Mouse (Mus musculus) left cerebral cortex, adult 9 months (tissue): ENCODE measurements around the gene Plppr2.

Experiments
- DNase-seq, 2 experiments: peaks; one replicate each; pipeline ENCODE4 v3.0.0; 2022; ENCODE audit warnings: low spot score in 2 of 2

Plppr2 gene

GRCm38 (mm10) chr9:21936692-21937570 is at the start of gene Plppr2:
TSS of gene Plppr2 (plus strand) at chr9:21937033.
- DNase-seq: peak; percentile 94 to 98

- no peak for DNase-seq
Measured at GRCm38 (mm10) chr9:21889229-21889628, 47.6 kb upstream of the Plppr2 start.

- peak; percentile 55 to 79 for DNase-seq
Measured at GRCm38 (mm10) chr9:21901223-21901820, 35.5 kb upstream of the Plppr2 start.

- no peak for DNase-seq
Measured at GRCm38 (mm10) chr9:21904031-21904430, 32.8 kb upstream of the Plppr2 start.

- DNase-seq: no peak
Measured at GRCm38 (mm10) chr9:21908216-21908615, 28.6 kb upstream of the Plppr2 start.

- no peak for DNase-seq
Measured at GRCm38 (mm10) chr9:21909474-21910223, 27.2 kb upstream of the Plppr2 start.

GRCm38 (mm10) chr9:21916851-21917492 is 19.9 kb upstream of the Plppr2 start:
- no peak for DNase-seq

- DNase-seq: peak in 1 of 2 experiments; percentile 81
Measured at GRCm38 (mm10) chr9:21917493-21918034, 19.3 kb upstream of the Plppr2 start.

- DNase-seq: peak; percentile 80 to 92
Measured at GRCm38 (mm10) chr9:21918035-21918592, 18.7 kb upstream of the Plppr2 start, which contains the start of gene Rab3d. TSS of gene Rab3d (minus strand) at chr9:21918192.

GRCm38 (mm10) chr9:21918692-21919384 is 18.0 kb upstream of the Plppr2 start:
- DNase-seq: peak in 1 of 2 experiments; percentile 49

GRCm38 (mm10) chr9:21923036-21923435 is 13.8 kb upstream of the Plppr2 start:
- DNase-seq: no peak

- DNase-seq: no peak
Measured at GRCm38 (mm10) chr9:21923490-21924098, 13.2 kb upstream of the Plppr2 start.

GRCm38 (mm10) chr9:21924099-21924493 is 12.7 kb upstream of the Plppr2 start:
- no peak for DNase-seq

- no peak for DNase-seq
Measured at GRCm38 (mm10) chr9:21925034-21925433, 11.8 kb upstream of the Plppr2 start.

GRCm38 (mm10) chr9:21925506-21925905 is 11.3 kb upstream of the Plppr2 start:
- no peak for DNase-seq

- no peak for DNase-seq
Measured at GRCm38 (mm10) chr9:21926155-21926554, 10.7 kb upstream of the Plppr2 start.

- DNase-seq: no peak
Measured at GRCm38 (mm10) chr9:21926784-21927183, 10.0 kb upstream of the Plppr2 start.

GRCm38 (mm10) chr9:21927208-21927753 is 9.6 kb upstream of the Plppr2 start, which contains the start of the genes Ccdc159 and Tmem205:
TSS of gene Ccdc159 (plus strand) at chr9:21927471.
TSS of gene Tmem205 (minus strand) at chr9:21927556.
- DNase-seq: peak; percentile 93 to 96

- DNase-seq: no peak
Measured at GRCm38 (mm10) chr9:21929208-21929607, 7.6 kb upstream of the Plppr2 start.

GRCm38 (mm10) chr9:21932006-21932405 is 4.8 kb upstream of the Plppr2 start:
- no peak for DNase-seq
